Mouse (Mus musculus) kidney, postnatal 4 days (tissue): ENCODE measurements around the gene Polrmt.
A peak's percentile ranks its signal among the peaks of the same experiment; 100 is the strongest.

Experiments used
- DNase-seq, 2 experiments: peaks; one replicate each; pipeline ENCODE4 v3.0.0; 2021; ENCODE audit warnings: mixed read lengths in 2 of 2

The Polrmt gene

GRCm38 (mm10) chr10:79738259-79738658, 8.1 kb downstream of the Polrmt start:
- DNase-seq: no peak

- DNase-seq: no peak
Observed at GRCm38 (mm10) chr10:79736706-79737105, 9.7 kb downstream of the Polrmt start.

- DNase-seq: peak; percentile 38 to 61
Observed at GRCm38 (mm10) chr10:79735361-79735760, 11.0 kb downstream of the Polrmt start.

- no peak for DNase-seq
Observed at GRCm38 (mm10) chr10:79733847-79734246, 12.5 kb downstream of the Polrmt start.

GRCm38 (mm10) chr10:79732500-79732899, 13.9 kb downstream of the Polrmt start:
- peak; percentile 48 to 51 for DNase-seq

GRCm38 (mm10) chr10:79729357-79729965, 16.9 kb downstream of the Polrmt start:
- DNase-seq: no peak

- DNase-seq: no peak
Observed at GRCm38 (mm10) chr10:79728323-79729249, 17.8 kb downstream of the Polrmt start.

- DNase-seq: peak; percentile 79 to 85
Observed at GRCm38 (mm10) chr10:79726090-79726489, 20.3 kb downstream of the Polrmt start.

- no peak for DNase-seq
Observed at GRCm38 (mm10) chr10:79723692-79724091, 22.7 kb downstream of the Polrmt start.

GRCm38 (mm10) chr10:79723047-79723446, 23.3 kb downstream of the Polrmt start:
- DNase-seq: no peak

- no peak for DNase-seq
Observed at GRCm38 (mm10) chr10:79721089-79721488, 25.3 kb downstream of the Polrmt start.

GRCm38 (mm10) chr10:79717640-79718357, 28.6 kb downstream of the Polrmt start:
- peak; percentile 90 to 91 for DNase-seq

- DNase-seq: peak in 1 of 2 experiments; percentile 53
Observed at GRCm38 (mm10) chr10:79716988-79717355, 29.4 kb downstream of the Polrmt start.

- DNase-seq: no peak
Observed at GRCm38 (mm10) chr10:79716254-79716987, 30.0 kb downstream of the Polrmt start, which contains the start of gene Hcn2. Hcn2 (plus strand) TSS chr10:79716634.

- no peak for DNase-seq
Observed at GRCm38 (mm10) chr10:79714996-79715395, 31.4 kb downstream of the Polrmt start.

GRCm38 (mm10) chr10:79713163-79713562, 33.2 kb downstream of the Polrmt start:
- DNase-seq: no peak

GRCm38 (mm10) chr10:79712499-79713126, 33.8 kb downstream of the Polrmt start:
- DNase-seq: peak; percentile 91

- no peak for DNase-seq
Observed at GRCm38 (mm10) chr10:79712029-79712428, 34.4 kb downstream of the Polrmt start.

GRCm38 (mm10) chr10:79709307-79709706, 37.1 kb downstream of the Polrmt start:
- no peak for DNase-seq

- no peak for DNase-seq
Observed at GRCm38 (mm10) chr10:79708668-79709067, 37.7 kb downstream of the Polrmt start.

GRCm38 (mm10) chr10:79707759-79708158, 38.6 kb downstream of the Polrmt start:
- no peak for DNase-seq

GRCm38 (mm10) chr10:79707162-79707561, 39.2 kb downstream of the Polrmt start:
- no peak for DNase-seq
